Mouse (Mus musculus) heart, embryonic 10.5 days (tissue): ENCODE measurements around the gene Plcd3. TPM values are rescaled to one million over a fixed set of nuclear protein-coding genes. Genes with fewer than 3 reads are reported as not detected.
A peak's percentile ranks its signal among the peaks of the same experiment; 100 is the strongest.

ENCODE experiments used
- DNase-seq: peaks from one replicate; pipeline ENCODE4 v3.0.0-alpha.2; 2017; ENCODE audit warnings: low spot score
- H3K27ac ChIP-seq: fragments of 300-500 bp; sonication (generic); 2 replicates; pipeline ENCODE4 v1.5.1; 2016; ENCODE audit warnings: mild to moderate bottlenecking
- H3K27me3 ChIP-seq: fragments of 300-500 bp; sonication (generic); 2 replicates; pipeline ENCODE4 v1.6.1; 2016; ENCODE audit warnings: mild to moderate bottlenecking; ENCODE audit not compliant: poor library complexity, insufficient read depth, severe bottlenecking
- H3K36me3 ChIP-seq: fragments of 300-500 bp; sonication (generic); 2 replicates; pipeline ENCODE4 v1.6.1; 2016; ENCODE audit warnings: mild to moderate bottlenecking, moderate library complexity
- H3K4me1 ChIP-seq: fragments of 300-500 bp; sonication (generic); 2 replicates; pipeline ENCODE4 v1.6.1; 2016; ENCODE audit warnings: mild to moderate bottlenecking
- H3K4me3 ChIP-seq: fragments of 300-500 bp; sonication (generic); 2 replicates; pipeline ENCODE4 v1.5.1; 2016; ENCODE audit warnings: mild to moderate bottlenecking, moderate library complexity
- H3K9me3 ChIP-seq: fragments of 300-500 bp; sonication (generic); 2 replicates; pipeline ENCODE4 v1.6.1; 2016; ENCODE audit warnings: mild to moderate bottlenecking, moderate library complexity
- WGBS: fragments of 180-500 bp; shearing (Covaris S2); methylation state at CpG from one replicate; pipeline ENCODE4 v1.1.7; 2016; 5-methylcytosine and 5-hydroxymethylcytosine counted together
- polyA plus RNA-seq: library from polyadenylated mRNA; unstranded; fragments of >200 nt; fragmentation: Nextera tagmentation; extraction: Ambion mirVana; gene quantifications from 2 replicates; pipeline ENCODE4 v1.2.1, GENCODE M21; 2016

Gene Plcd3
- polyA plus RNA-seq, 1 experiment from 2014 or later, result 3.6 TPM

DNA sequence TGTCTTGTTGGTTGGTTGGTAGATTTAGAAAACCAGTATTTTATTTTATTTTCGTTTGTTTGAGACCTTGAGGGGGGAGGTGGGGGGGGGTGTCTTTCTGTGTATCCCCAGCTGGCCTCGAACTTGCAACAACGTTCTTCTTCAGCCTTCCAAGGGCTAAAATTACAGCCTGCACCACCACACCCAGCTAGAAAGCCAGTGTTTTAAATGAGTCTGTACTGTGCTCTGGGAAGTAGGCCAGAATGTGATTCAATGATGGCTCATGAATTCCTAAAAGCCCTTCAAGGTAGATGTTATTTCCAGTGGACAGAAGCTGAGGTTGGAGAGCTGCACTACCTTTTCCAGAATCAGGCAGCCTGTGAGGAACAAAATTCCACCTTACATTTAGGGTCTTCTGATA is 32.8 kb upstream of the Plcd3 start:
- H3K27me3 ChIP-seq, result no peaks in the 10 kb centered on the region
- peak overlapping the region; percentile 84 for H3K27ac ChIP-seq
- H3K4me1 ChIP-seq, result peaks cover 46% of the 10 kb centered on the region
- no peaks in the 10 kb centered on the region for H3K9me3 ChIP-seq
- WGBS, result 76% methylated on average over 3 of the region's 3 CpGs
- H3K4me3 ChIP-seq, result 0 out of 2 replicates have a peak overlapping the region, but pooled peaks have one; percentile 97
- H3K36me3 ChIP-seq, result peaks cover 9% of the 10 kb centered on the region
- no peak for DNase-seq

DNA sequence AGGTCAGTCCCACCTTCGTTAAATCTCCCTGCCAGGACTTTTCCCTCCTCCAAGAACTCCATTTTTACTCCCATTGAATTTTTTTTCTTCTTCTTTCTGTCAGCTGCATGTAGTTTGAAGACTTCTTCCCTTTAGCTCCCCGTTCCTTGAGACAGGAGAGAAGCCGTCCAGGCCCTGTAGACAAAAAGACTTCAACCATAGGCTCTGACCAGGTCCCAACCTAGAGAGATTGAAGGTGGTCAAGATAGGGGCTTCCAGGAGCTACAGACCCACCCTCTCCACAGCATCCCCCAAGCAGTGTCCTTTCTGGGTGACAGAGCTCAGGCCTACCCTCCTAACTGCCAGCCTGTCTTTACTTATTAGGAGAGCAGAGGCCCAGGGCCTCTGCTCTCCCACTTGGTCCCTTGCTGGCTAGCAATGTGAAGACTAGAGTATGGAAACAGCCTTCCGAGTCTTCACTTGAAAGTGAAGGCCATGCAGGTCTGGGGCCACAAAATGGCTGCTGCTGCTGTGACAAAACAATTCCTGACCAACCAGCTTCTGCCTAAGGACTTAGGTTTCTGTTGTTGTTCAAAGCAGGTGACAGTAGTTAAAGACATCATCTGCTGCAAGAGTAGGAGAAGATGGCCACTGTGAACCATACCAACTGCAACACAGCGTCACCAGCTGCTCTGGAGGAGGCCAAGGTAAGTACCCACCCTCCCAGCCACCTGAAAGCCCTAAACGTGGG is 32.2 kb upstream of the Plcd3 start:
- no peaks in the 10 kb centered on the region for H3K9me3 ChIP-seq
- H3K4me1 ChIP-seq, result peaks cover 46% of the 10 kb centered on the region
- no peaks in the 10 kb centered on the region for H3K27me3 ChIP-seq
- peak overlapping the region; percentile 84 for H3K27ac ChIP-seq
- WGBS, result 54% methylated on average over 6 of the region's 6 CpGs
- peaks cover 3% of the 10 kb centered on the region for H3K36me3 ChIP-seq
- DNase-seq, result no peak
- peak overlapping the region; percentile 97 for H3K4me3 ChIP-seq

- no peaks in the 10 kb centered on the region for H3K36me3 ChIP-seq
- peak overlapping the region; percentile 97 for H3K4me3 ChIP-seq
- peak; percentile 99 for DNase-seq
- peak overlapping the region; percentile 100 for H3K27ac ChIP-seq
- no peaks in the 10 kb centered on the region for H3K9me3 ChIP-seq
- under 1% methylated on average over 54 of the region's 58 CpGs for WGBS
- no peaks in the 10 kb centered on the region for H3K27me3 ChIP-seq
- peaks cover 46% of the 10 kb centered on the region for H3K4me1 ChIP-seq
These were observed 31.4 kb upstream of the Plcd3 start for GRCm38 (mm10) chr11:103132576-103133455.

GRCm38 (mm10) chr11:103131701-103132575 is 30.5 kb upstream of the Plcd3 start, which contains the start of gene Hexim2:
Gene Hexim2 (plus strand): TSS chr11:103132429.
- Histone ChIP-seq H3K4me1 (peaks cover 46% of the 10 kb centered on the region), H3K4me3 (peak within 1 kb of the TSS; percentile 97), H3K9me3 (no peaks in the 10 kb centered on the region), H3K27me3 (no peaks in the 10 kb centered on the region), H3K36me3 (no peaks in the 10 kb centered on the region), H3K27ac (peak within 1 kb of the TSS; percentile 100)
- DNase-seq, result no peak
- WGBS, result under 1% methylated on average over 39 of the region's 39 CpGs

DNA sequence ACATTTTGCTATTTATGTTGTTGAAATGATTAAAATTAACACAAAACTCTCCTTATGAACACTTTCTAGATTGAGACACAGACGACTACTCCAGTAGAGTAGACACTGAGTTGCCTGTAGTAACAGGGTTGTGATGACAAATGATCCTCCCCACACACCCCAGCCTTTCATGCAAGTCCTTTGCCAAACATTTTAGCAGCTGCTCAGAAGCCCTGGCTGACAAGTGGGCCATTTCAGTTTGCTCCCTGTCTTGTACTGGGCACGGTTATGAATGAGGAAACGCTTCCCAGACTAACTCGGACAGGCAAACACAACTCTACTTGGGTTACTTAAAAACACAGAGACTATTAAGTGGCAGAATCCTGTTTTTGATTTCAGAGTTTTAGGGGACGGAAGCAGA is 18.9 kb upstream of the Plcd3 start:
- Histone ChIP-seq H3K4me3 (no peak overlapping the region), H3K27me3 (no peaks in the 10 kb centered on the region), H3K27ac (no peak overlapping the region), H3K4me1 (peaks cover 19% of the 10 kb centered on the region), H3K36me3 (no peaks in the 10 kb centered on the region), H3K9me3 (no peaks in the 10 kb centered on the region)
- DNase-seq, result no peak
- 63% methylated on average over 5 of the region's 5 CpGs for WGBS

GRCm38 (mm10) chr11:103119609-103120008 is 18.2 kb upstream of the Plcd3 start:
- Histone ChIP-seq H3K9me3 (no peaks in the 10 kb centered on the region), H3K27me3 (no peaks in the 10 kb centered on the region), H3K4me1 (peaks cover 24% of the 10 kb centered on the region), H3K27ac (no peak overlapping the region), H3K36me3 (no peaks in the 10 kb centered on the region), H3K4me3 (no peak overlapping the region)
- no peak for DNase-seq
- 55% methylated on average over 5 of the region's 5 CpGs for WGBS

DNA sequence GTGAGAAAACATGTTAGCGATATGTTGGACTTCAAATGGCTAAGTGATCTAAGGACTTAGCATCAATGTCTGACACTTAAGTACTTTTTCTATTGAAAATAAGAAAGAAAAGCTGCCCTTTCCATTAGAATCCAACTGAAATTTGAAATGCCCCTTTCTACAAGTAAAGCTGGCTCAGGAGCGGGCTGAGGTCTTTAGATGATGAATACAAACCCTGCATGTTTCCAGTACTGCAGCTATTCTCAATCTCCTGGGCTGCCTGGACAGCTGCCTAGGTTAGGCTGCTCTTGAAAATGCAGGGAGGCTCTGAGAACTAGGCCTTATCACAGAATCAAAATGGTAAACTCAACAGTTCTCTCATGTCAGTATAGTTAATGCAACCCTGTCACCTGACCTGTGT is 17.4 kb upstream of the Plcd3 start:
- H3K27me3 ChIP-seq, result no peaks in the 10 kb centered on the region
- H3K4me1 ChIP-seq, result peaks cover 26% of the 10 kb centered on the region
- H3K9me3 ChIP-seq, result no peaks in the 10 kb centered on the region
- H3K27ac ChIP-seq, result no peak overlapping the region
- WGBS, result 87% methylated on average over 2 of the region's 2 CpGs
- DNase-seq, result no peak
- H3K4me3 ChIP-seq, result no peak overlapping the region
- no peaks in the 10 kb centered on the region for H3K36me3 ChIP-seq

DNA sequence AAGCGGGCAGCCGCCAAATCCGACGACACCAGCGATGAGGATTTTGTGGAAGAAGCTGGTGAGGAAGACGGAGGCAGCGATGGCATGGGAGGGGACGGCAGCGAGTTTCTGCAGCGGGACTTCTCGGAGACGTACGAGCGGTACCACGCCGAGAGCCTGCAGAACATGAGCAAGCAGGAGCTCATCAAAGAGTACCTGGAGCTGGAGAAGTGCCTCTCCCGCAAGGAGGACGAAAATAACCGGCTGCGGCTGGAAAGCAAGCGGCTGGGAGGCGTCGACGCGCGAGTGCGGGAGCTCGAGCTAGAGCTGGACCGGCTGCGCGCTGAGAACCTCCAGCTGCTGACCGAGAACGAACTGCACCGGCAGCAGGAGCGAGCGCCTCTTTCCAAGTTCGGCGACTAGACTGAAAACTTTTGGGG is 16.1 kb upstream of the Plcd3 start:
- Histone ChIP-seq H3K27me3 (no peaks in the 10 kb centered on the region), H3K4me1 (peaks cover 30% of the 10 kb centered on the region), H3K4me3 (peak overlapping the region; percentile 69), H3K27ac (peak overlapping the region; percentile 90), H3K36me3 (no peaks in the 10 kb centered on the region), H3K9me3 (no peaks in the 10 kb centered on the region)
- no peak for DNase-seq
- WGBS, result under 1% methylated on average over 38 of the region's 38 CpGs

DNA sequence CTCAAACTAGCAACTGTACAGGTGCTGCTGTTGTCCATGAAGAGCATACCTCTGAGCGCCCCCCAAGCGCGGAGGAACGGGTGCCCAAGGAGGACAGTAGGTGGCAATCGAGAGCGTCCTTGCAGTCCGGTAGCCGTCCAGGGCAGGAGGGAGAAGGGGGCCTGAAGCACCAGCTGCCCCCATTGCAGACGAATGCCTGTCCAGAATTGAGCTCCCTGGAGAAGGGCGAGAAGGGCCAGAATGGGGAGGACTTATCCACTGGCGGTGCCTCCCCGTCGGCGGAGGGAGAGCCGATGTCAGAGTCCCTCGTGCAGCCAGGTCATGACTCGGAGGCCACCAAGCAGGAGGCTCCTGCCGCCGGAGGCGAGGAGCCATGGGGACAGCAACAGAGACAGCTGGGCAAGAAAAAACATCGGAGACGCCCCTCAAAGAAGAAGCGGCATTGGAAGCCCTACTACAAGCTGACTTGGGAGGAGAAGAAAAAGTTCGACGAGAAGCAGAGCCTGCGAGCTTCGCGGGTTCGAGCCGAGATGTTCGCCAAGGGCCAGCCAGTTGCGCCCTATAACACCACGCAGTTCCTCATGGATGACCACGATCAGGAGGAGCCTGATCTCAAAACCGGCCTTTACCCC is 15.6 kb upstream of the Plcd3 start:
- peak; percentile 93 for DNase-seq
- WGBS, result under 1% methylated on average over 35 of the region's 35 CpGs
- Histone ChIP-seq H3K27me3 (no peaks in the 10 kb centered on the region), H3K4me1 (peaks cover 35% of the 10 kb centered on the region), H3K36me3 (no peaks in the 10 kb centered on the region), H3K4me3 (peak overlapping the region; percentile 69), H3K27ac (peak overlapping the region; percentile 90), H3K9me3 (no peaks in the 10 kb centered on the region)

DNA sequence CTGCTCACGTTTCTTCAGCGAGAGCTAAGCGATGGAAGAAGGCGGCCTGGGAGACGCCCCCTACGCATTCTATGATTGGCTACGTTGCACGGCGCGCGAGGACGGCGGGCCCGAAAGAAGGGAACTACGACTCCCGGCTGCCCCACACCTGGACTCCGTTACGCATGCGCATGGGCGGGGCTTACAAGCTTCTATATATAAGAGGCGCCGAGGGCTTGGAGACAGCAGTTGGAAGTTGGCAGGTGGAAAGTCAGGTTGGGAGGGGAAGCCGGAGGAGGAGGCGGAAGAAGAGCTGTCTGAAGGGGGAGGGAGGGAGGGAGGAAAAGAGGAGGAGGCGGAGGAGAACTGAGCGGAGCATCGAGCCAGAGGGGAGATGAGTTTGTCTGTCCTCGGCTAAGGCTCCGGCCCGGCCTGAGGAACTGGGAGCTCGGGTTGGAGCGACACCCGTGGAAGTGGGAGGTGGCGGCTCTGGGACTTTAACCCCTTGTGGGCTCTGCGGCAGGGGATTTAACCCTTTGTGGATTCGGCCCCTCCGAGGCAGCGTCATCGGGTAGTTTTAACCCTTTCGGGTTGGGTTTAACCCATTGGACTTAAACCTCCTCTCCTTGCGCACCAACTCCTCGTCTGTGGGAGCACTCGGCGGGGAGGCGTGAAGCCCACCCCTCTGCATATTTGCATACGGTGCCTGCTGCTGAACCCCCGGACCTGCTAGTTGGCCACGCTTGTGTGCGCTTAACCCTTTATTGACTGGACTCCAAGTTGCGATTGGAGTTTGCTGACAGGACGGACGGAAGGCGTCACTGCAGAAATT is 14.8 kb upstream of the Plcd3 start, which contains the start of gene Hexim1:
Gene Hexim1 (plus strand): TSS at position 224 of the 811 bp plus-strand sequence.
- Histone ChIP-seq H3K9me3 (no peaks in the 10 kb centered on the region), H3K4me3 (peak within 1 kb of the TSS; percentile 69), H3K27me3 (peaks cover 2% of the 10 kb centered on the region; the same call in 1 of the 2 replicates), H3K4me1 (peaks cover 44% of the 10 kb centered on the region), H3K27ac (peak within 1 kb of the TSS; percentile 90), H3K36me3 (no peaks in the 10 kb centered on the region)
- WGBS, result under 1% methylated on average over 53 of the region's 53 CpGs
- peak; percentile 100 for DNase-seq

DNA sequence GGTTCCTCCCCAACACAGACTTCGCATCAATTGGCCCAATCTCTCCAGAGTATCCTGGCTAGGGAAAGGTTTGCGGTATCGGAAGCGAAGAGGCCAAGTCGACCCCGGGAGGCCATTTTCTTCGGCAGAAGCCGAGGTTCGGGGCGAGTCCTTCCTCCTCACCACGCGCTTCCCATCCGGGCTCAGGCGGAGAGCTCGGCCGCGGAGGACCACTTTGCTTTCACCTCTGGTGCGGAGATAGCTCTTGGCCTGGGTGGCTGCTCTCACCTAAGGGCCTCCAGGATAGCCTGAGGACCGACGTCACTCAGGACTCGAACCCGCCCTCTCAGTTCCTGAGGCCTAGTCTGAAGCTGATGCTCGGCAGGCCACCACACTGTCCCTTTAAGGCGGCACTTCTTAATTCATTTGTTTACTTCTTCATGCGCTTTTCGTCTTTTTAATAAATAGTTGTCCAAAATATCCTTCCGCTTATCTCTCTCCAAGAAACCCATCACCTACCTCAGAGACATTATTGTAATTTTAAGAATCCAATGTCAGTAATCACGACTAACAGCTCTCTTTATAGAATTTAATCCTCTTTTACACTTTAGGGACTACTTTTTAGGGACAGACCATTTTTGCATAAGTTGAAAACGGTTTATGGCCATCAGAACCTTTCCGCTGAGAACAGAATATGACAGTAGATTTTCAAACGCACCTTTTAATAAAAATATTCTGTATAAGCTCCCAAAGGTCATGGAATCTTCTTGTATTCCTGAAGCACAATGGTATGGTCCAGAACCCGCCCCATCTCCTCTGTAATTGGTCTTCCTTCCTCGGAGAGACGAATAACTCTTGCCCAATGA is 13.9 kb upstream of the Plcd3 start:
- Histone ChIP-seq H3K9me3 (no peaks in the 10 kb centered on the region), H3K36me3 (no peaks in the 10 kb centered on the region), H3K4me1 (peaks cover 47% of the 10 kb centered on the region), H3K4me3 (peak overlapping the region; percentile 69), H3K27ac (peak overlapping the region; percentile 90), H3K27me3 (peaks cover 7% of the 10 kb centered on the region; the same call in 1 of the 2 replicates)
- DNase-seq, result peak; percentile 95
- under 1% methylated on average over 34 of the region's 34 CpGs for WGBS
